Mouse (Mus musculus) embryonic fibroblast, embryonic 13.5 days (primary cell): Measurements from ENCODE around the gene Ggcx.

Experiments
- CTCF ChIP-seq: IDR thresholded peaks from 2 replicates; pipeline ENCODE4 v1.5.1; 2011; ENCODE audit warnings: mild to moderate bottlenecking, control low read depth, low read length, moderate library complexity, borderline replicate concordance; ENCODE audit not compliant: insufficient read depth
- POLR2A ChIP-seq: IDR thresholded peaks from 2 replicates; pipeline ENCODE4 v1.6.1; 2011; ENCODE audit warnings: low read depth, mild to moderate bottlenecking, control low read depth, low read length, moderate library complexity

GRCm38 (mm10) chr6:72378510-72379234 lies 35.4 kb upstream of the Ggcx start:
- no peak for TF ChIP-seq POLR2A
- no peak for TF ChIP-seq CTCF
